Mouse (Mus musculus): Measurements from ENCODE around the gene Sema7a. TPM values are rescaled to one million over a fixed set of nuclear protein-coding genes. Genes with fewer than 3 reads are reported as not detected.

Sema7a gene
- polyA plus RNA-seq, 1 experiment: 1.7 TPM

- Histone ChIP-seq H3K4me1 (ENCODE audit: control insufficient read depth, insufficient read depth, low read length) (no peaks in the 10 kb centered on the region), H3K27ac (ENCODE audit: insufficient read depth, low read length) (no peak overlapping the region), H3K9me3 (replicated peaks; ENCODE audit: control insufficient read depth, insufficient read depth, low read length, poor library complexity, severe bottlenecking) (no peaks in the 10 kb centered on the region), H3K36me3 (ENCODE audit: control insufficient read depth, insufficient read depth, low read length, poor library complexity, severe bottlenecking) (no peaks in the 10 kb centered on the region), H3K27me3 (ENCODE audit: control insufficient read depth, insufficient read depth, low read length, poor library complexity, severe bottlenecking) (no peaks in the 10 kb centered on the region), H3K9ac (ENCODE audit: low read depth, poor library complexity, severe bottlenecking) (0 out of 2 replicates have a peak overlapping the region, but pooled peaks have one; percentile 3), H3K4me3 (ENCODE audit: low read depth, low read length) (peak overlapping the region; percentile 61)
- TF ChIP-seq CTCF (IDR thresholded peaks at IDR 0.05; ENCODE audit: low read depth, low read length) (peak; percentile 51), POLR2A (IDR thresholded peaks at IDR 0.05; ENCODE audit: insufficient read depth, low read length) (no peak)
Observed at GRCm38 (mm10) chr9:57998032-57998659, 58.2 kb downstream of the Sema7a start.

- Histone ChIP-seq H3K4me3 (ENCODE audit: low read depth, low read length) (no peak overlapping the region), H3K36me3 (ENCODE audit: control insufficient read depth, insufficient read depth, low read length, poor library complexity, severe bottlenecking) (no peaks in the 10 kb centered on the region), H3K27ac (ENCODE audit: insufficient read depth, low read length) (no peak overlapping the region), H3K27me3 (ENCODE audit: control insufficient read depth, insufficient read depth, low read length, poor library complexity, severe bottlenecking) (no peaks in the 10 kb centered on the region), H3K9ac (ENCODE audit: low read depth, poor library complexity, severe bottlenecking) (no peak overlapping the region), H3K4me1 (ENCODE audit: control insufficient read depth, insufficient read depth, low read length) (no peaks in the 10 kb centered on the region), H3K9me3 (replicated peaks; ENCODE audit: control insufficient read depth, insufficient read depth, low read length, poor library complexity, severe bottlenecking) (no peaks in the 10 kb centered on the region)
- TF ChIP-seq EP300 (IDR thresholded peaks at IDR 0.05; ENCODE audit: insufficient read depth, low read depth, low read length): no peak
- no peak for TF ChIP-seq CTCF (IDR thresholded peaks at IDR 0.05; ENCODE audit: low read depth, low read length)
- TF ChIP-seq POLR2A (IDR thresholded peaks at IDR 0.05; ENCODE audit: insufficient read depth, low read length): no peak
Observed at GRCm38 (mm10) chr9:57998685-57999084, 58.8 kb downstream of the Sema7a start.

- TF ChIP-seq EP300 (IDR thresholded peaks at IDR 0.05; ENCODE audit: insufficient read depth, low read depth, low read length) (no peak), POLR2A (IDR thresholded peaks at IDR 0.05; ENCODE audit: insufficient read depth, low read length) (no peak), CTCF (IDR thresholded peaks at IDR 0.05; ENCODE audit: low read depth, low read length) (no peak)
- H3K27me3 ChIP-seq (ENCODE audit: control insufficient read depth, insufficient read depth, low read length, poor library complexity, severe bottlenecking): no peaks in the 10 kb centered on the region
- no peaks in the 10 kb centered on the region for H3K4me1 ChIP-seq (ENCODE audit: control insufficient read depth, insufficient read depth, low read length)
- no peaks in the 10 kb centered on the region for H3K36me3 ChIP-seq (ENCODE audit: control insufficient read depth, insufficient read depth, low read length, poor library complexity, severe bottlenecking)
- H3K27ac ChIP-seq (ENCODE audit: insufficient read depth, low read length): no peak overlapping the region
- H3K9ac ChIP-seq (ENCODE audit: low read depth, poor library complexity, severe bottlenecking): no peak overlapping the region
- peaks cover 6% of the 10 kb centered on the region; the same call in 1 of the 2 replicates for H3K9me3 ChIP-seq (replicated peaks; ENCODE audit: control insufficient read depth, insufficient read depth, low read length, poor library complexity, severe bottlenecking)
- H3K4me3 ChIP-seq (ENCODE audit: low read depth, low read length): no peak overlapping the region
Observed at GRCm38 (mm10) chr9:57999676-58000075, 59.8 kb downstream of the Sema7a start.

GRCm38 (mm10) chr9:58003272-58003671 is 63.4 kb downstream of the Sema7a start:
- Histone ChIP-seq H3K4me1 (ENCODE audit: control insufficient read depth, insufficient read depth, low read length) (no peaks in the 10 kb centered on the region), H3K4me3 (ENCODE audit: low read depth, low read length) (no peak overlapping the region), H3K27ac (ENCODE audit: insufficient read depth, low read length) (peak overlapping the region; percentile 66), H3K27me3 (ENCODE audit: control insufficient read depth, insufficient read depth, low read length, poor library complexity, severe bottlenecking) (no peaks in the 10 kb centered on the region), H3K9ac (ENCODE audit: low read depth, poor library complexity, severe bottlenecking) (no peak overlapping the region), H3K36me3 (ENCODE audit: control insufficient read depth, insufficient read depth, low read length, poor library complexity, severe bottlenecking) (no peaks in the 10 kb centered on the region), H3K9me3 (replicated peaks; ENCODE audit: control insufficient read depth, insufficient read depth, low read length, poor library complexity, severe bottlenecking) (peaks cover 14% of the 10 kb centered on the region)
- peak; percentile 79 for TF ChIP-seq EP300 (IDR thresholded peaks at IDR 0.05; ENCODE audit: insufficient read depth, low read depth, low read length)
- no peak for TF ChIP-seq CTCF (IDR thresholded peaks at IDR 0.05; ENCODE audit: low read depth, low read length)
- TF ChIP-seq POLR2A (IDR thresholded peaks at IDR 0.05; ENCODE audit: insufficient read depth, low read length): no peak

GRCm38 (mm10) chr9:58005753-58006461 is 66.0 kb downstream of the Sema7a start, which contains the start of gene Cyp11a1:
TSS of gene Cyp11a1 (plus strand) at chr9:58006411.
- peaks cover 14% of the 10 kb centered on the region for H3K9me3 ChIP-seq (replicated peaks; ENCODE audit: control insufficient read depth, insufficient read depth, low read length, poor library complexity, severe bottlenecking)
- no peak within 1 kb of the TSS for H3K4me3 ChIP-seq (ENCODE audit: low read depth, low read length)
- H3K4me1 ChIP-seq (ENCODE audit: control insufficient read depth, insufficient read depth, low read length): peaks cover 3% of the 10 kb centered on the region
- TF ChIP-seq EP300 (IDR thresholded peaks at IDR 0.05; ENCODE audit: insufficient read depth, low read depth, low read length) (peak; percentile 72; the same call in 1 of the 2 replicates), CTCF (IDR thresholded peaks at IDR 0.05; ENCODE audit: low read depth, low read length) (no peak), POLR2A (IDR thresholded peaks at IDR 0.05; ENCODE audit: insufficient read depth, low read length) (no peak)
- no peak within 1 kb of the TSS for H3K9ac ChIP-seq (ENCODE audit: low read depth, poor library complexity, severe bottlenecking)
- no peak within 1 kb of the TSS for H3K27ac ChIP-seq (ENCODE audit: insufficient read depth, low read length)
- no peaks in the 10 kb centered on the region for H3K36me3 ChIP-seq (ENCODE audit: control insufficient read depth, insufficient read depth, low read length, poor library complexity, severe bottlenecking)
- H3K27me3 ChIP-seq (ENCODE audit: control insufficient read depth, insufficient read depth, low read length, poor library complexity, severe bottlenecking): no peaks in the 10 kb centered on the region
